Mouse (Mus musculus) MEL (cell line): Measurements from ENCODE around the gene Gxylt1.

Experiments used
- CTCF ChIP-seq, 3 experiments: IDR thresholded peaks in 2 of 3; conservative IDR thresholded peaks in 1 of 3; 2 replicates each; pipeline ENCODE4 v1.5.1; 2011 to 2012; ENCODE audit warnings: low read length in 3 of 3, low read depth in 2 of 3, mild to moderate bottlenecking in 2 of 3, improper control_type of control experiment in 1 of 3, inconsistent platforms in 1 of 3, mixed read lengths in 1 of 3, moderate library complexity in 1 of 3; ENCODE audit not compliant: control insufficient read depth in 1 of 3, insufficient read depth in 1 of 3, poor library complexity in 1 of 3, severe bottlenecking in 1 of 3
- E2F4 ChIP-seq: IDR thresholded peaks from 2 replicates; pipeline ENCODE4 v1.6.1; 2011; ENCODE audit warnings: low read depth, low read length, improper control_type of control experiment, borderline replicate concordance
- MAX ChIP-seq: IDR thresholded peaks from 2 replicates; pipeline ENCODE4 v1.6.1; 2011; ENCODE audit warnings: low read length, improper control_type of control experiment
- MYC ChIP-seq: IDR thresholded peaks from 2 replicates; pipeline ENCODE4 v1.6.1; 2011; ENCODE audit warnings: low read depth, mild to moderate bottlenecking, low read length, improper control_type of control experiment, moderate library complexity
- POLR2A ChIP-seq, 2 experiments: IDR thresholded peaks; 2 replicates each; pipeline ENCODE4 v1.6.1; 2011 to 2012; ENCODE audit warnings: low read length in 2 of 2, mild to moderate bottlenecking in 2 of 2, control low read depth in 1 of 2, improper control_type of control experiment in 1 of 2, low read depth in 1 of 2, moderate library complexity in 1 of 2; ENCODE audit not compliant: control insufficient read depth in 1 of 2, insufficient read depth in 1 of 2, poor library complexity in 1 of 2
- SMC3 ChIP-seq: IDR thresholded peaks from 2 replicates; pipeline ENCODE4 v1.6.1; 2011; ENCODE audit warnings: low read depth, low read length, improper control_type of control experiment
- UBTF ChIP-seq: IDR thresholded peaks from 2 replicates; pipeline ENCODE4 v1.6.1; 2012; ENCODE audit warnings: low read depth, mild to moderate bottlenecking, inconsistent platforms, low read length, improper control_type of control experiment, moderate library complexity, borderline replicate concordance; ENCODE audit not compliant: insufficient read depth
- USF2 ChIP-seq, 2 experiments: IDR thresholded peaks; 2 replicates each; pipeline ENCODE4 v1.6.1; 2011 to 2012; ENCODE audit warnings: improper control_type of control experiment in 2 of 2, low read length in 2 of 2, borderline replicate concordance in 1 of 2, inconsistent platforms in 1 of 2, low read depth in 1 of 2, mild to moderate bottlenecking in 1 of 2; ENCODE audit not compliant: insufficient read depth in 1 of 2
- ZKSCAN1 ChIP-seq: IDR thresholded peaks from 2 replicates; pipeline ENCODE4 v1.6.1; 2012; ENCODE audit warnings: low read depth, mild to moderate bottlenecking, inconsistent platforms, low read length, improper control_type of control experiment, moderate library complexity
- ZNF384 ChIP-seq: IDR thresholded peaks from 2 replicates; pipeline ENCODE4 v1.6.1; 2012; ENCODE audit warnings: low read depth, mild to moderate bottlenecking, inconsistent platforms, low read length, improper control_type of control experiment

DNA sequence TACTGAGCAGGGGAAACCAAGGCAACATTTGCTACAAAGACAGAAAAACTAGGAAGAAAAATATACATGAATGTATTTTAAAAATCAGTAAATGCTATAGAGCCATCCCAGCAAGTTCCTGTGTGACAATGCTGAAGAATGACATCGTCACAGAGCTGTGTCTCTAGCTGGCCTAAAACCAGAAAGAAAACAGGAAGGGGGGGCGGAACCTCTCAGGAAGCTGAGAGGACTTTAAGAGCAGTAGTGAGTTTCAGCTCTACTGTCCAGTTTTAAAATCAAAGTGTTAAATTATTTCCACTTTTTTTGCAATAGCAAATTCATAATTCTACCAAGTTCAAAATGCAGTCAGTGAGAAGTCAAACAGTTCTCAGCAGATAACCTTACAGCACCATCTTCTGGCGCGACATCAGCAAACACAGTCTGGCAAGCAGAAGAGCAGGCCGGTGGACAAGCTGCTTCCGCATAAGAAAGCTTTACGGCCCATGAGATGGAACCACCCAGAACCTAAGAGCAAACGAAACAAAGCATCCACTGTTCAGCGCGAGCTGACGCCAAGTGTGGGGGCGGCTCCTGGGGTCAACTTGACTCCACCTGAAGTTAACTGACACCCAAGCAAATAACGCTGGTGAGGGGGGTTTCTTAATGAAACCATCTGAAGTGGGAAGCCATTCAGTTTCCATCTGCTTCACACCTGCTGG is 23.3 kb downstream of the Gxylt1 start:
- TF ChIP-seq CTCF (IDR thresholded peaks at IDR 0.05 in 2 of 3, conservative IDR thresholded peaks at IDR 0.05 in 1 of 3; ENCODE audit: control insufficient read depth in 1 of 3, insufficient read depth in 1 of 3, low read depth in 2 of 3, low read length in 3 of 3, poor library complexity in 1 of 3, severe bottlenecking in 1 of 3) (no peak), POLR2A (IDR thresholded peaks at IDR 0.05; ENCODE audit: control insufficient read depth in 1 of 2, insufficient read depth in 1 of 2, low read depth in 1 of 2, low read length in 2 of 2, poor library complexity in 1 of 2) (no peak), ZNF384 (no peak), MAX (no peak), ZKSCAN1 (no peak), MYC (no peak), UBTF (no peak), USF2 (IDR thresholded peaks at IDR 0.05; ENCODE audit: borderline replicate concordance in 1 of 2, insufficient read depth in 1 of 2, low read depth in 1 of 2, low read length in 2 of 2) (no peak), E2F4 (no peak), SMC3 (no peak)
